ENCODE assay signal across 14 mouse cellular contexts in the genomic region with DNA sequence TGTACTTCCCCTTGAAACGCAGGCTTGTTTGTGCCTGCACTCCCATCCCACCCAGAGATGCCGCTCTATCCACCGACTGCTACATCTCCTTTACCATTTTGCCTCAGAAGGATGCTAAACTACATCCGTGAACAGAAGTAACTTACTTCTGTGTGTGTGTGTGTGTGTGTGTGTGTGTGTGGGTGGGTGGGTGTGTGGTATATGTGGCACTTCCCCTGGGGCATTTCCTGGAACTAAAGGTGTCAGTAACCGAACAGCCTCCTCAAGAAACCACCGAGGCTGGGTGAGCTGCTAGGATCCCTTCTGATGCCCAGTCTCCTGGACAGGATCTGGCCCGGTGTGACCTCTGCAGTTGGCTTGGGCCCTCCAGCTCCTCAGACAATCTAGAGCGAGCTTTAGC. TPM values are rescaled to one million over a fixed set of nuclear protein-coding genes. Genes with fewer than 3 reads are reported as not detected.
DNase-seq lines count a peak whose midpoint lies in the region; ATAC-seq and TF ChIP-seq lines count a peak whose summit lies in the region.
"Had no signal": no experiment of that assay in that cellular context is flagged by ENCODE, and none has a peak within 500 bp of the region (broad histone marks: within the 10 kb centered on the region; RNA-seq: fewer than 3 reads in every experiment).

No protein-coding gene starts in this region.

- 68% methylated on average over 8 of the region's 8 CpGs for WGBS in intestine, postnatal 0 days
- 75% methylated on average over 8 of the region's 8 CpGs for WGBS in stomach, embryonic 16.5 days

- H3K9me3 ChIP-seq in MEL (replicated peaks; ENCODE audit: insufficient read depth, low read length) = no peaks in the 10 kb centered on the region
- no peaks in the 10 kb centered on the region for H3K9me3 ChIP-seq in intestine, postnatal 0 days (ENCODE audit: control insufficient read depth)
- no peaks in the 10 kb centered on the region for H3K9me3 ChIP-seq in stomach, embryonic 16.5 days (replicated peaks; ENCODE audit: control insufficient read depth, low read length)
- H3K9me3 ChIP-seq: forebrain, embryonic 10.5 days; midbrain, embryonic 10.5 days had no signal

- TF ChIP-seq EP300 in MEL (IDR thresholded peaks at IDR 0.05; ENCODE audit: low read depth in 1 of 2, low read length in 2 of 2) = peak; percentile 24 to 63; a peak in 3 of 4 replicates

- TF ChIP-seq CTCF in MEL (IDR thresholded peaks at IDR 0.05 in 2 of 3, conservative IDR thresholded peaks at IDR 0.05 in 1 of 3; ENCODE audit: control insufficient read depth in 1 of 3, insufficient read depth in 1 of 3, low read depth in 2 of 3, low read length in 3 of 3, poor library complexity in 1 of 3, severe bottlenecking in 1 of 3) = no peak
- no peak for TF ChIP-seq CTCF in intestine, postnatal 0 days (IDR thresholded peaks at IDR 0.05; ENCODE audit: low read depth)

- DNase-seq in CD4-positive, CD25-positive, alpha-beta regulatory T cell, adult 2 months (ENCODE audit: low read depth, low spot score) = peak; percentile 80
- peak; percentile 51 for DNase-seq in MEL (ENCODE audit: low read depth, low spot score)
- no peak for DNase-seq in heart, adult 11 months
- no peak for DNase-seq in urinary bladder, adult 2 months (ENCODE audit: low spot score)
- no peak for DNase-seq in Muller cell, postnatal 12 days (ENCODE audit: inconsistent ontology term)
- DNase-seq: adrenal gland, adult 8-10 months; cerebellum, adult 11 months; heart, postnatal 4 days; right cerebral cortex, postnatal 25 days had no signal

- peak overlapping the region; percentile 40 for H3K9ac ChIP-seq in MEL (ENCODE audit: control insufficient read depth, low read depth, low read length, poor library complexity, severe bottlenecking)
- no peak overlapping the region for H3K9ac ChIP-seq in intestine, postnatal 0 days (ENCODE audit: low read depth, low read length)
- H3K9ac ChIP-seq in stomach, embryonic 16.5 days (ENCODE audit: low read length) = no peak overlapping the region
- H3K9ac ChIP-seq: liver, embryonic 14.5 days had no signal

- no peaks in the 10 kb centered on the region for H3K27me3 ChIP-seq in MEL (ENCODE audit: control insufficient read depth in 1 of 2, insufficient read depth in 2 of 2, low read length in 2 of 2)
- peaks cover 4% of the 10 kb centered on the region; the same call in 1 of the 2 replicates for H3K27me3 ChIP-seq in intestine, postnatal 0 days (replicated peaks; ENCODE audit: control insufficient read depth, insufficient read depth, low read length)
- no peaks in the 10 kb centered on the region for H3K27me3 ChIP-seq in stomach, embryonic 16.5 days (ENCODE audit: control insufficient read depth, insufficient read depth, low read length)

- no peaks in the 10 kb centered on the region for H3K79me2 ChIP-seq in MEL (ENCODE audit: control insufficient read depth, insufficient read depth, low read length, poor library complexity)

- H3K4me1 ChIP-seq in MEL (ENCODE audit: control insufficient read depth in 1 of 2, insufficient read depth in 2 of 2, low read length in 2 of 2) = peaks cover 12 to 43% of the 10 kb centered on the region in 2 experiments; a peak in 3 of 4 replicates
- H3K4me1 ChIP-seq in intestine, postnatal 0 days (replicated peaks; ENCODE audit: control insufficient read depth, insufficient read depth, low read length) = peaks cover 13% of the 10 kb centered on the region
- H3K4me1 ChIP-seq in stomach, embryonic 16.5 days (ENCODE audit: control insufficient read depth, insufficient read depth, low read length) = peaks cover 23% of the 10 kb centered on the region

- TF ChIP-seq POLR2A in MEL (IDR thresholded peaks at IDR 0.05; ENCODE audit: control insufficient read depth in 1 of 2, insufficient read depth in 1 of 2, low read depth in 1 of 2, low read length in 2 of 2, poor library complexity in 1 of 2) = 0 out of 4 replicates have a peak, but pooled peaks of 1 of the 2 experiments have one; percentile 18

- no peak for TF ChIP-seq RAD21 in MEL (IDR thresholded peaks at IDR 0.05; ENCODE audit: low read depth, low read length)

- no peak overlapping the region for H3K4me3 ChIP-seq in MEL (ENCODE audit: control insufficient read depth in 1 of 2, insufficient read depth in 1 of 2, low read depth in 2 of 2, low read length in 2 of 2)
- H3K4me3 ChIP-seq in intestine, postnatal 0 days (ENCODE audit: low read depth, low read length) = no peak overlapping the region
- H3K4me3 ChIP-seq in stomach, embryonic 16.5 days (replicated peaks; ENCODE audit: low read length) = no peak overlapping the region
- H3K4me3 ChIP-seq: forebrain, embryonic 10.5 days; midbrain, embryonic 10.5 days had no signal

- H3K4me2 ChIP-seq in intestine, postnatal 0 days (replicated peaks; ENCODE audit: low read depth) = peak overlapping the region; percentile 66
- peak overlapping the region; percentile 43; the same call in 1 of the 2 replicates for H3K4me2 ChIP-seq in stomach, embryonic 16.5 days (ENCODE audit: low read depth, low read length)

- peaks cover 0 to 34% of the 10 kb centered on the region in 2 experiments; a peak in 2 of 4 replicates for H3K36me3 ChIP-seq in MEL (ENCODE audit: control insufficient read depth in 1 of 2, insufficient read depth in 2 of 2, low read length in 2 of 2)
- H3K36me3 ChIP-seq in intestine, postnatal 0 days (ENCODE audit: control insufficient read depth, insufficient read depth) = peaks cover 32% of the 10 kb centered on the region
- no peaks in the 10 kb centered on the region for H3K36me3 ChIP-seq in stomach, embryonic 16.5 days (ENCODE audit: control insufficient read depth, insufficient read depth, low read length)
- H3K36me3 ChIP-seq: forebrain, embryonic 10.5 days; midbrain, embryonic 10.5 days had no signal

- H3K27ac ChIP-seq in MEL (ENCODE audit: control insufficient read depth, low read depth, low read length) = peak overlapping the region; percentile 67
- 0 out of 2 replicates have a peak overlapping the region, but pooled peaks have one; percentile 95 for H3K27ac ChIP-seq in intestine, postnatal 0 days (ENCODE audit: low read depth, low read length)
- no peak overlapping the region for H3K27ac ChIP-seq in stomach, embryonic 16.5 days (ENCODE audit: low read length)
- H3K27ac ChIP-seq: forebrain, embryonic 10.5 days; liver, embryonic 14.5 days; midbrain, embryonic 10.5 days had no signal

- ATAC-seq in intestine, postnatal 0 days = no peak
- no peak for ATAC-seq in stomach, embryonic 16.5 days (ENCODE audit: insufficient read depth, low FRiP score)

TF ChIP-seq in MEL, 35 proteins besides CTCF, POLR2A, EP300 and RAD21:
- TF ChIP-seq SIN3A (IDR thresholded peaks at IDR 0.05; ENCODE audit: low read length) (no peak; the same call in 1 of the 2 replicates), MAX (IDR thresholded peaks at IDR 0.05; ENCODE audit: low read length) (0 out of 2 replicates have a peak, but pooled peaks have one; percentile 28), ZC3H11A (IDR thresholded peaks at IDR 0.05; ENCODE audit: low read depth, low read length) (no peak), MYC (IDR thresholded peaks at IDR 0.05; ENCODE audit: low read depth, low read length) (0 out of 2 replicates have a peak, but pooled peaks have one; percentile 37)

RNA-seq across cellular contexts. Expression of a gene that starts 7.0 kb away (rescaled TPM):
- total RNA-seq in MEL (2012; rRNA removed) = 31.4 and 45.3 TPM in 2 replicates
- 10 to 100 TPM in 1 of 2 experiments, not detected in 1; 33.5 TPM for polyA plus RNA-seq in MEL (2012; ENCODE audit: insufficient read depth in 1 of 2, insufficient read length in 2 of 2, low read depth in 1 of 2, low replicate concordance in 2 of 2, missing spikeins in 1 of 2)
- polyA plus RNA-seq in intestine, postnatal 0 days (2015; fragmentation: Nextera tagmentation; extraction: Ambion mirVana) = 93.1 and 101 TPM in 2 replicates
- polyA plus RNA-seq in stomach, embryonic 16.5 days (2015; fragmentation: Nextera tagmentation; extraction: Ambion mirVana) = 33.1 and 38.4 TPM in 2 replicates
- polyA plus RNA-seq in urinary bladder, adult 2 months (2012; rRNA removed) = 63.2 and 63.3 TPM in 2 replicates

RNA-seq across cellular contexts. Expression of a gene that starts 29.0 kb away (rescaled TPM):
- total RNA-seq in MEL (2012; rRNA removed) = 26.2 and 30.5 TPM in 2 replicates
- 10 to 100 TPM in 1 of 2 experiments, not detected in 1; 34.6 TPM for polyA plus RNA-seq in MEL (2012; ENCODE audit: insufficient read depth in 1 of 2, insufficient read length in 2 of 2, low read depth in 1 of 2, low replicate concordance in 2 of 2, missing spikeins in 1 of 2)
- 30.4 and 31.7 TPM in 2 replicates for polyA plus RNA-seq in intestine, postnatal 0 days (2015; fragmentation: Nextera tagmentation; extraction: Ambion mirVana)
- polyA plus RNA-seq in stomach, embryonic 16.5 days (2015; fragmentation: Nextera tagmentation; extraction: Ambion mirVana) = 18.0 and 20.0 TPM in 2 replicates
- polyA plus RNA-seq in urinary bladder, adult 2 months (2012; rRNA removed) = 18.7 and 19.8 TPM in 2 replicates

RNA-seq across cellular contexts. Expression of a gene that starts 43.9 kb away (rescaled TPM):
- total RNA-seq in MEL (2012; rRNA removed) = 139 and 144 TPM in 2 replicates
- polyA plus RNA-seq in MEL (2012; ENCODE audit: insufficient read depth in 1 of 2, insufficient read length in 2 of 2, low read depth in 1 of 2, low replicate concordance in 2 of 2, missing spikeins in 1 of 2) = 100 to 1,000 TPM in 1 of 2 experiments, not detected in 1; 357 TPM
- polyA plus RNA-seq in intestine, postnatal 0 days (2015; fragmentation: Nextera tagmentation; extraction: Ambion mirVana) = 61.2 and 62.5 TPM in 2 replicates
- polyA plus RNA-seq in stomach, embryonic 16.5 days (2015; fragmentation: Nextera tagmentation; extraction: Ambion mirVana) = 98.9 and 104 TPM in 2 replicates
- polyA plus RNA-seq in urinary bladder, adult 2 months (2012; rRNA removed) = 25.4 and 27.2 TPM in 2 replicates

RNA-seq across cellular contexts. Expression of a gene that starts 55.8 kb away (rescaled TPM):
- 388 and 394 TPM in 2 replicates for total RNA-seq in MEL (2012; rRNA removed)
- polyA plus RNA-seq in MEL (2012; ENCODE audit: insufficient read depth in 1 of 2, insufficient read length in 2 of 2, low read depth in 1 of 2, low replicate concordance in 2 of 2, missing spikeins in 1 of 2) = 100 to 1,000 TPM; 128 to 302 TPM
- polyA plus RNA-seq in intestine, postnatal 0 days (2015; fragmentation: Nextera tagmentation; extraction: Ambion mirVana) = 92.5 and 96.5 TPM in 2 replicates
- 266 and 298 TPM in 2 replicates for polyA plus RNA-seq in stomach, embryonic 16.5 days (2015; fragmentation: Nextera tagmentation; extraction: Ambion mirVana)
- polyA plus RNA-seq in urinary bladder, adult 2 months (2012; rRNA removed) = 171 and 182 TPM in 2 replicates

Comparison
In these comparisons a context has a peak if more than half of its experiments do, and no peak if none do; other contexts are left out.
1. DNase-seq: peak in CD4-positive, CD25-positive, alpha-beta regulatory T cell, adult 2 months (single experiment) and MEL (single experiment); none in heart, adult 11 months (single experiment), urinary bladder, adult 2 months (single experiment) and Muller cell, postnatal 12 days (single experiment).